Mouse (Mus musculus) MEL (cell line): ENCODE data around the gene Acmsd. TPM values are rescaled to one million over a fixed set of nuclear protein-coding genes. Genes with fewer than 3 reads are reported as not detected.

Experiments
- DNase-seq: peaks from one replicate; pipeline ENCODE4 v3.0.0; 2011; ENCODE audit warnings: low read depth, low spot score
- H3K27ac ChIP-seq: 2 replicates; pipeline ENCODE4 v1.5.1; 2012; ENCODE audit warnings: low read depth, mild to moderate bottlenecking, control low read depth, low read length, moderate library complexity; ENCODE audit not compliant: control insufficient read depth
- H3K27me3 ChIP-seq, 2 experiments: fragments of 150-350 bp in 1 of 2; sonication (generic) in 1 of 2; 2 replicates each; pipeline ENCODE4 v1.6.1; 2012; ENCODE audit warnings: low read length in 2 of 2, mild to moderate bottlenecking in 2 of 2, improper control_type of control experiment in 1 of 2, moderate library complexity in 1 of 2; ENCODE audit not compliant: insufficient read depth in 2 of 2, control insufficient read depth in 1 of 2
- H3K36me3 ChIP-seq, 2 experiments: 2 replicates each; pipeline ENCODE4 v1.6.1; 2012 to 2014; ENCODE audit warnings: low read length in 2 of 2, improper control_type of control experiment in 1 of 2, inconsistent platforms in 1 of 2, mild to moderate bottlenecking in 1 of 2; ENCODE audit not compliant: insufficient read depth in 2 of 2, control insufficient read depth in 1 of 2
- H3K4me1 ChIP-seq, 2 experiments: fragments of 150-350 bp in 1 of 2; sonication (generic) in 1 of 2; 2 replicates each; pipeline ENCODE4 v1.6.1; 2012; ENCODE audit warnings: low read length in 2 of 2, improper control_type of control experiment in 1 of 2, mild to moderate bottlenecking in 1 of 2; ENCODE audit not compliant: insufficient read depth in 2 of 2, control insufficient read depth in 1 of 2
- H3K4me3 ChIP-seq, 2 experiments: fragments of 150-350 bp in 1 of 2; sonication (generic) in 1 of 2; 2 replicates each; pipeline ENCODE4 v1.5.1; 2012; ENCODE audit warnings: low read depth in 2 of 2, low read length in 2 of 2, mild to moderate bottlenecking in 2 of 2, moderate library complexity in 2 of 2, control low read depth in 1 of 2, improper control_type of control experiment in 1 of 2; ENCODE audit not compliant: control insufficient read depth in 1 of 2, insufficient read depth in 1 of 2
- H3K79me2 ChIP-seq: 2 replicates; pipeline ENCODE4 v1.6.1; 2012; ENCODE audit warnings: mild to moderate bottlenecking, low read length, moderate library complexity; ENCODE audit not compliant: control insufficient read depth, poor library complexity, insufficient read depth
- H3K9ac ChIP-seq: 2 replicates; pipeline ENCODE4 v1.6.1; 2012; ENCODE audit warnings: low read depth, mild to moderate bottlenecking, control low read depth, low read length, moderate library complexity; ENCODE audit not compliant: control insufficient read depth, poor library complexity, severe bottlenecking
- H3K9me3 ChIP-seq: fragments of 150-350 bp; sonication (generic); replicated peaks from 2 replicates; pipeline ENCODE4 v1.6.1; 2012; ENCODE audit warnings: mild to moderate bottlenecking, low read length, improper control_type of control experiment, moderate library complexity; ENCODE audit not compliant: insufficient read depth
- BHLHE40 ChIP-seq: IDR thresholded peaks from 2 replicates; pipeline ENCODE4 v1.6.1; 2012; ENCODE audit warnings: low read depth, mild to moderate bottlenecking, inconsistent platforms, low read length, improper control_type of control experiment, borderline replicate concordance
- CHD1 ChIP-seq: IDR thresholded peaks from 2 replicates; pipeline ENCODE4 v1.6.1; 2012; ENCODE audit warnings: low read depth, mild to moderate bottlenecking, inconsistent platforms, low read length, improper control_type of control experiment
- CHD2 ChIP-seq: IDR thresholded peaks from 2 replicates; pipeline ENCODE4 v1.6.1; 2011; ENCODE audit warnings: low read length, improper control_type of control experiment
- E2F4 ChIP-seq: IDR thresholded peaks from 2 replicates; pipeline ENCODE4 v1.6.1; 2011; ENCODE audit warnings: low read depth, low read length, improper control_type of control experiment, borderline replicate concordance
- ELF1 ChIP-seq: IDR thresholded peaks from 2 replicates; pipeline ENCODE4 v1.6.1; 2014; ENCODE audit warnings: low read depth, mild to moderate bottlenecking, inconsistent platforms, low read length, improper control_type of control experiment, moderate library complexity
- ETS1 ChIP-seq: IDR thresholded peaks from 2 replicates; pipeline ENCODE4 v1.6.1; 2012; ENCODE audit warnings: low read depth, mild to moderate bottlenecking, inconsistent platforms, low read length, improper control_type of control experiment, moderate library complexity
- GABPA ChIP-seq: IDR thresholded peaks from 2 replicates; pipeline ENCODE4 v1.6.1; 2012; ENCODE audit warnings: low read depth, mild to moderate bottlenecking, inconsistent platforms, low read length, improper control_type of control experiment, moderate library complexity
- HCFC1 ChIP-seq: IDR thresholded peaks from 2 replicates; pipeline ENCODE4 v1.6.1; 2012; ENCODE audit warnings: low read depth, mild to moderate bottlenecking, inconsistent platforms, low read length, improper control_type of control experiment, moderate library complexity
- KAT2A ChIP-seq: conservative IDR thresholded peaks from 2 replicates; pipeline ENCODE4 v1.6.1; 2012; ENCODE audit warnings: low read depth, low read length, improper control_type of control experiment, inconsistent platforms
- MAFK ChIP-seq: IDR thresholded peaks from 2 replicates; pipeline ENCODE4 v1.6.1; 2011; ENCODE audit warnings: low read depth, mild to moderate bottlenecking, low read length, improper control_type of control experiment, borderline replicate concordance
- MYB ChIP-seq: IDR thresholded peaks from 2 replicates; pipeline ENCODE4 v1.6.1; 2011; ENCODE audit warnings: mild to moderate bottlenecking, low read depth, low read length, improper control_type of control experiment
- POLR2A ChIP-seq, 2 experiments: IDR thresholded peaks; 2 replicates each; pipeline ENCODE4 v1.6.1; 2011 to 2012; ENCODE audit warnings: low read length in 2 of 2, mild to moderate bottlenecking in 2 of 2, control low read depth in 1 of 2, improper control_type of control experiment in 1 of 2, low read depth in 1 of 2, moderate library complexity in 1 of 2; ENCODE audit not compliant: control insufficient read depth in 1 of 2, insufficient read depth in 1 of 2, poor library complexity in 1 of 2
- POLR2AphosphoS2 ChIP-seq: IDR thresholded peaks from 2 replicates; pipeline ENCODE4 v1.6.1; 2011; ENCODE audit warnings: low read length, improper control_type of control experiment
- POLR2AphosphoS5 ChIP-seq: IDR thresholded peaks from 2 replicates; pipeline ENCODE4 v1.6.1; 2012; ENCODE audit warnings: low read depth, borderline replicate concordance, mild to moderate bottlenecking, inconsistent platforms, low read length, moderate library complexity, mixed read lengths
- SMC3 ChIP-seq: IDR thresholded peaks from 2 replicates; pipeline ENCODE4 v1.6.1; 2011; ENCODE audit warnings: low read depth, low read length, improper control_type of control experiment
- TAL1 ChIP-seq: IDR thresholded peaks from 2 replicates; pipeline ENCODE4 v1.6.1; 2012; ENCODE audit warnings: mild to moderate bottlenecking, inconsistent platforms, low read length, moderate library complexity, mixed read lengths
- TBP ChIP-seq: IDR thresholded peaks from 2 replicates; pipeline ENCODE4 v1.8.0; 2011; ENCODE audit warnings: low read depth, low read length, improper control_type of control experiment
- USF2 ChIP-seq, 2 experiments: IDR thresholded peaks; 2 replicates each; pipeline ENCODE4 v1.6.1; 2011 to 2012; ENCODE audit warnings: improper control_type of control experiment in 2 of 2, low read length in 2 of 2, borderline replicate concordance in 1 of 2, inconsistent platforms in 1 of 2, low read depth in 1 of 2, mild to moderate bottlenecking in 1 of 2; ENCODE audit not compliant: insufficient read depth in 1 of 2
- polyA plus RNA-seq, 2 experiments: library from polyadenylated mRNA; stranded (reverse) in 1 of 2; unstranded in 1 of 2; fragments of >175 nt in 1 of 2; fragments of >200 nt in 1 of 2; gene quantifications; 2 replicates each; pipeline versions ENCODE4 v1.2.1 to v1.2.4; 2012; ENCODE audit warnings: low replicate concordance in 2 of 2, low read depth in 1 of 2; ENCODE audit not compliant: insufficient read length in 2 of 2, insufficient read depth in 1 of 2, missing spikeins in 1 of 2
- total RNA-seq: library from RNA; depleted of rRNA; stranded (reverse); fragments of 300-350 nt; gene quantifications from 2 replicates; pipeline ENCODE4 v1.2.3, GENCODE M21; 2012

The Acmsd gene
- total and polyA plus RNA-seq, 3 experiments, result 4.3 to 4.4 TPM; not detected in 1

GRCm38 (mm10) chr1:127718290-127718689, 10.9 kb upstream of the Acmsd start:
- Histone ChIP-seq H3K79me2 (no peaks in the 10 kb centered on the region), H3K4me3 (no peak overlapping the region), H3K9me3 (no peaks in the 10 kb centered on the region), H3K36me3 (no peaks in the 10 kb centered on the region), H3K27ac (no peak overlapping the region), H3K9ac (no peak overlapping the region), H3K27me3 (peaks cover 0 to 2% of the 10 kb centered on the region in 2 experiments; a peak in 2 of 4 replicates), H3K4me1 (no peaks in the 10 kb centered on the region)
- no peak for TF ChIP-seq KAT2A
- no peak for TF ChIP-seq ELF1
- no peak for TF ChIP-seq GABPA
- no peak for TF ChIP-seq CHD1
- no peak for TF ChIP-seq CHD2
- TF ChIP-seq TBP, result no peak
- no peak for TF ChIP-seq MYB
- no peak for TF ChIP-seq SMC3
- no peak for TF ChIP-seq POLR2A (IDR thresholded peaks at IDR 0.05; ENCODE audit: control insufficient read depth in 1 of 2, insufficient read depth in 1 of 2, low read depth in 1 of 2, low read length in 2 of 2, poor library complexity in 1 of 2)
- TF ChIP-seq USF2 (IDR thresholded peaks at IDR 0.05; ENCODE audit: borderline replicate concordance in 1 of 2, insufficient read depth in 1 of 2, low read depth in 1 of 2, low read length in 2 of 2), result no peak
- TF ChIP-seq E2F4, result no peak
- no peak for TF ChIP-seq TAL1
- TF ChIP-seq POLR2AphosphoS5, result no peak
- no peak for TF ChIP-seq MAFK
- no peak for TF ChIP-seq POLR2AphosphoS2
- no peak for TF ChIP-seq HCFC1
- no peak for TF ChIP-seq ETS1
- TF ChIP-seq BHLHE40, result no peak
- DNase-seq, result no peak

- H3K27me3 ChIP-seq, result no peaks in the 10 kb centered on the region
- no peaks in the 10 kb centered on the region for H3K4me1 ChIP-seq
- no peak overlapping the region for H3K9ac ChIP-seq
- H3K79me2 ChIP-seq, result no peaks in the 10 kb centered on the region
- TF ChIP-seq POLR2AphosphoS2, result no peak
- H3K9me3 ChIP-seq, result no peaks in the 10 kb centered on the region
- no peak for DNase-seq
- H3K4me3 ChIP-seq, result no peak overlapping the region
- H3K36me3 ChIP-seq, result no peaks in the 10 kb centered on the region
- no peak overlapping the region for H3K27ac ChIP-seq
These were observed 5.6 kb upstream of the Acmsd start for GRCm38 (mm10) chr1:127723596-127723995.
